Mouse (Mus musculus) thymus, adult 2 months (tissue): ENCODE measurements around the gene Gm26620. TPM values are rescaled to one million over a fixed set of nuclear protein-coding genes. Genes with fewer than 3 reads are reported as not detected.

Experiments used
- DNase-seq: peaks from one replicate; pipeline ENCODE4 v3.0.0; 2021
- H3K27ac ChIP-seq: fragments of 200-500 bp; 2 replicates; pipeline ENCODE4 v1.5.1; 2012; ENCODE audit warnings: low read length, control low read depth; ENCODE audit not compliant: control insufficient read depth, insufficient read depth
- H3K27me3 ChIP-seq: fragments of 200-500 bp; 2 replicates; pipeline ENCODE4 v1.6.1; 2012; ENCODE audit warnings: mild to moderate bottlenecking, low read length, moderate library complexity, mixed read lengths; ENCODE audit not compliant: control insufficient read depth, insufficient read depth
- H3K36me3 ChIP-seq: fragments of 200-500 bp; 2 replicates; pipeline ENCODE4 v1.6.1; 2012; ENCODE audit warnings: mild to moderate bottlenecking, low read length, moderate library complexity; ENCODE audit not compliant: control insufficient read depth, insufficient read depth
- H3K4me1 ChIP-seq: fragments of 200-500 bp; replicated peaks from 2 replicates; pipeline ENCODE4 v1.6.1; 2012; ENCODE audit warnings: low read length; ENCODE audit not compliant: control insufficient read depth, insufficient read depth
- H3K4me3 ChIP-seq: fragments of 200-500 bp; 2 replicates; pipeline ENCODE4 v1.5.1; 2012; ENCODE audit warnings: mild to moderate bottlenecking, low read length, control low read depth, moderate library complexity; ENCODE audit not compliant: control insufficient read depth, insufficient read depth
- CTCF ChIP-seq: fragments of 200-500 bp; IDR thresholded peaks from 2 replicates; pipeline ENCODE4 v1.5.1; 2012; ENCODE audit warnings: mild to moderate bottlenecking, control low read depth, low read length, moderate library complexity, borderline replicate concordance; ENCODE audit not compliant: control insufficient read depth, poor library complexity, insufficient read depth; ENCODE audit errors: extremely low read depth
- POLR2A ChIP-seq: fragments of 200-500 bp; IDR thresholded peaks from 2 replicates; pipeline ENCODE4 v1.6.1; 2012; ENCODE audit warnings: mild to moderate bottlenecking, low read length, control low read depth, moderate library complexity; ENCODE audit not compliant: control insufficient read depth, poor library complexity, insufficient read depth; ENCODE audit errors: extremely low read depth
- WGBS: fragments of 180-500 bp; shearing (Covaris S2); methylation state at CpG from one replicate; pipeline ENCODE4 v1.1.7; 2018; 5-methylcytosine and 5-hydroxymethylcytosine counted together
- polyA plus RNA-seq: library from polyadenylated mRNA; depleted of rRNA; stranded (reverse); fragments of >200 nt; gene quantifications from 2 replicates; pipeline ENCODE4 v1.2.3, GENCODE M21; 2012

Gene Gm26620
- polyA plus RNA-seq, 1 experiment = 0.26 TPM

DNA sequence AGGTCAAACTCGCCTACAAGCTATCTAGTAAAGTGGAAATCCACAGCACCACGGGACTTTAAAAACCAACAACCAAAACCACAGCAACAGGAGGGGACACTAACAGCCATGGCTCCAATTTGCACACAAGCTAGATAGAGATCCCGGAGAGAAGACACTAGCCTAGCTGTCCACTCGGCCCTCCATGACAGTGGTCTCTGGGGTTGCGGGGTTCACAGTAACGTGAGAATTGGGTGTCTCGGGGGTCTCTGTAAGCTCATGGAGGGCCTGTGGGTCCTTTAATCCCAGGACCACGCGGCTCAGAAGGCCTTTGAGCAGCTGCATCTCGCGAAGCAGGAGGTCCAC, 22.2 kb downstream of the Gm26620 start:
- Histone ChIP-seq H3K4me3 (no peak overlapping the region), H3K27ac (no peak overlapping the region), H3K4me1 (peaks cover 17% of the 10 kb centered on the region; the same call in 1 of the 2 replicates), H3K36me3 (no peaks in the 10 kb centered on the region), H3K27me3 (no peaks in the 10 kb centered on the region; the same call in 1 of the 2 replicates)
- DNase-seq = no peak
- TF ChIP-seq CTCF = no peak
- no peak for TF ChIP-seq POLR2A
- 38% methylated on average over 11 of the region's 11 CpGs for WGBS

DNA sequence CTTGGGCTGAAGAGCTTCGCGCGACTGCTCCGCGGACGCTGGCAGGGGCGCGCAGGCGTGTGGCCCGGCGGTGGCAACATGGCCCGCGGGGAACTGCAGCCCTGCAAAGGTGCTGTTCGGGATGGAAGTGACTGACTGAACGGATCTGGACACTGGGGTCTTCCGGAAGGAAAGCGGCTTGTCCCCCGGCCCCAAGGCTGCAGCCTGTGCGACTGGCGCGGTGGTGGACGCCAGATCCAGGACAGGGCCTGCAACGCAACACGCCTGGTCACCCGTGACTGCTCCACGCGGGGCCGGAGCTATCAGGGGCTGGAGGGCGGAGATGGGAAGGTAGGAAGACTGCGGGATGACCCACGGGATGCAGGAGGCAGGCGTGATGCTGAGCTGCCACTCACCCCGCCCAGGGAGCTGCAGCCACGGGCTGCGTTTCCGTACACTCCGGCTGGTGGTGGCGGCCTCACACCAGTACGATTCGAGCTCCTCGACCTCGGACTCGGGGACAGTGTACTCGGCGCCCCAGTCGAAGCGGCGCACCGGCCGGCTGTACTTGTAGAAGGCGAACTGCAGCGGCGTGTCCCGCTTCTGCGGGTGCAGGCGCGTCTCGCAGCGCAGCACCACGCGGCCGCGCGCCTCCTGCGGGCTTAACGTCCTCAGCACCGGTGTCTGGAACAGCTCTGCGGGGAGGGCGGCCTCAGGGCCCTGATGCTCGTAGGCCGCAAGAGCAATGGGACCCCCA, 22.8 kb downstream of the Gm26620 start:
- peak overlapping the region; percentile 26 for H3K4me3 ChIP-seq
- WGBS = 4% methylated on average over 71 of the region's 71 CpGs
- no peak for DNase-seq
- no peak overlapping the region for H3K27ac ChIP-seq
- peaks cover 17% of the 10 kb centered on the region; the same call in 1 of the 2 replicates for H3K4me1 ChIP-seq
- no peak for TF ChIP-seq CTCF
- no peak for TF ChIP-seq POLR2A
- H3K36me3 ChIP-seq = no peaks in the 10 kb centered on the region
- H3K27me3 ChIP-seq = no peaks in the 10 kb centered on the region; the same call in 1 of the 2 replicates

DNA sequence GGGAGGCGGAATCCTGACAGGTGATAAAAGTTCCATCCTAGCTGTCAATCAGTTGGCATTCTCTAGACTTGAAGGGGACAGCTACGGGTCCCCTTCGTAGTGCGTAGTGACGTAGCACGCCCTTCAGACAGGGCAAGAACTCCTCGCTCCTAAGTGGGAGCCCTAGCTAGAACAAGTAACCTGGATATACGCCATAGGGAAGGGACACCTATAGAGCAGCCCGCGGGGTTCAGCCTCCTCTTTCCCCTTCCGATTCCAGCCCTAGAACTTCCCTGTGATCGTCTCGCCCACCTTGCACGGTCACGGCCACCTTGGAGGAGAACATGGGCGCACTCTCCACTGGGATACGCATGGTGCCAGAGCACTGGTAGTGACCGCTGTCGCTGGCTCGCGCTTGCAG, 23.5 kb downstream of the Gm26620 start:
- WGBS = 19% methylated on average over 21 of the region's 21 CpGs
- H3K4me1 ChIP-seq = peaks cover 17% of the 10 kb centered on the region; the same call in 1 of the 2 replicates
- H3K4me3 ChIP-seq = peak overlapping the region; percentile 26
- DNase-seq = no peak
- no peak overlapping the region for H3K27ac ChIP-seq
- no peaks in the 10 kb centered on the region for H3K36me3 ChIP-seq
- no peaks in the 10 kb centered on the region; the same call in 1 of the 2 replicates for H3K27me3 ChIP-seq
- TF ChIP-seq CTCF (no peak), POLR2A (no peak)

DNA sequence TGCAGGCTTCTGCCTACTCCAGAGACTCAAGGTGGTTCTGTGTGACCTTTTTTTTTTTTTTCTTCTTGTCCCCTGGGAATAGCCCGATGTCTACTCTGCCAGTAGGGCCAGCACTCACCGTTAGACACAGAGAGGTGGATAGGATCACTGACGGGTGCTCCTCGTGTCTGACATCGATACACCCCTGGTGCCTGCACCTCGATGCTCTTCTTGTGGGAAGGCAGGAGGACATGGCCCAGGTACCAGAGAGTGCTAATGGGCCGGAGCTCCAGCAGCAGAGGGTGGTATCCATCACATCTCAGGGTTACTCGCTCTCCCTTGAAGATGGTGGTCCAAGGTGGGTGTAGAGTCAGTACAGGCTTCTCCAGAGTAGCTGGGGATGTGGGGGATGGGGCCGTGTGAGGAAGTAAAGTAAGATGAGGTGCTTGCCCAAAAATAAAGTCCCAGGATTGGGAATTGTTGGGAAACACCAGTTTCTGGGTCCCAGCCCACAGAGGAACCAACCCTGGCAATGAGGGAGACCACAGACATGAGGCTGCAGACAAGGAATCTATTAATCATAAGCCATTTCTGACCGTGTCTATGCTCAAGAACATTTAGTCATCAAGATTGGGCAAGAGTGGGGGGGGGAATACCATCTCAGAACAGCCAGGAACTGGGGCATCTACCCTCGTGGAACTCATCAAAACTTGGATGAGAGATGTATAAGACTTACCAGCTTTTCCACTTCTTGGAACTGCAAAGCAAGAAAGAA, 27.2 kb downstream of the Gm26620 start:
- peaks cover 13% of the 10 kb centered on the region; the same call in 1 of the 2 replicates for H3K4me1 ChIP-seq
- no peak overlapping the region for H3K27ac ChIP-seq
- no peaks in the 10 kb centered on the region for H3K36me3 ChIP-seq
- 81% methylated on average over 11 of the region's 11 CpGs for WGBS
- no peak for DNase-seq
- TF ChIP-seq POLR2A (no peak), CTCF (no peak)
- no peaks in the 10 kb centered on the region; the same call in 1 of the 2 replicates for H3K27me3 ChIP-seq
- H3K4me3 ChIP-seq = no peak overlapping the region

DNA sequence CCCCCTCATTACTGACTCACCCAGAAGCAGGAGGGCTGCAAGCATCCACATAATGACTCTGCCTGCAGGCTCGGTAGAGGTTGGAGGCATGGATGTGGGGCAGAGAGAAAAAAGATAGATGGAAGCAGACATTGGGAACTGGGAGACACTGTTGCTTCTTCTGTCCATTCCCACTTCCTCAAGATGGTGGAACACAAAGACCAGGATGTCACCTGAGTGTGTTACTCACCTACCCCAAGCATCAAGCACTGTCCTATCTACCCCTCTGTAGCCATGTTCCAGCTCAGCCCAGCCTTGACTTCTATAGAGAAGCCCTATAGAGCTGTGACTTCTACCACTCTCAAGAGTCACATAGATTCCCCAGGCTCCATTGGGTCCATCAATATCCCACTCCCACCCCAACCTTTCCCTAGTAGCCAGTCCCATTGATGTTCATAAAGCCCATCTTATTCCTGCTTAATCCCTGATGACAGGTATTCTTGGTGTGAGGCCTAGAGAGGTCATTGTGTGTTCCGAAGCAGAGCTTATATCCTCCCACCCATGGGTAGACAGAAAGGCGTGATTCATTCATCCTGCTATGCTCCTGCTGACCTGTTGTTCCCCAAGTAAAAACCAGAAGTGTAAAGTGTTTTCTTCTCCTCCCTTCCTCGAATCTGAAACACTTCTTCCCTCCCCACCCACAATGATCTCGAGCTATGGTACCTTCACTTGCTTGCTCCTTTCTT, 28.2 kb downstream of the Gm26620 start, which contains the start of gene Fcrlb:
TSS of gene Fcrlb (minus strand) at position 51 of the 725 bp plus-strand sequence.
- WGBS = 76% methylated on average over 5 of the region's 5 CpGs
- DNase-seq = no peak
- Histone ChIP-seq H3K36me3 (no peaks in the 10 kb centered on the region), H3K27me3 (no peaks in the 10 kb centered on the region; the same call in 1 of the 2 replicates), H3K4me3 (no peak within 1 kb of the TSS), H3K4me1 (peaks cover 5% of the 10 kb centered on the region; the same call in 1 of the 2 replicates), H3K27ac (no peak within 1 kb of the TSS)
- TF ChIP-seq POLR2A (no peak), CTCF (no peak)

DNA sequence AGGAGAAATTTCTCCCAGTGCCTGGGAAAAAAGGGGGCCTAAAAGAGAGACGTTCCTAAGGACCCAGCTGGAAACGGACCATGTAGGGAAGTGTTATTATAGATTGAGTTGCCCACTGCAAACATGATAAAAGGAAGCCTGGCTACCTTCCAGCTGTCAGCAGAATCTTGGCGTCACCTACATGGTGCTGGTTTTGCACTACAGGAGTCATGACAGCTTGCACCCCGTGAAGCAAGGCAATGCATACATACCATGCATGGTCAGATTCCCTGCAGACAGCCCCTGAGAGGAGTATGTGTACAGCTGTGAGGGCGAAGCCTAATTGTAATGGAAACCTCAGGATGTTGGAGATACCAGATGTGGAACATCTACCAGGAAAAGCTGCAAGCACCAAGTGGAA, 30.8 kb downstream of the Gm26620 start:
- no peak overlapping the region for H3K27ac ChIP-seq
- TF ChIP-seq POLR2A (no peak), CTCF (no peak)
- WGBS = 93% methylated on average over 5 of the region's 5 CpGs

More for the DNA sequence above, 30.8 kb downstream of the Gm26620 start:
- Histone ChIP-seq H3K36me3 (no peaks in the 10 kb centered on the region), H3K4me1 (no peaks in the 10 kb centered on the region), H3K4me3 (no peak overlapping the region), H3K27me3 (no peaks in the 10 kb centered on the region)
- DNase-seq = no peak
